Mouse (Mus musculus) liver, adult 10 weeks (tissue): Measurements from ENCODE around the gene Tmem135. TPM values are rescaled to one million over a fixed set of nuclear protein-coding genes. Genes with fewer than 3 reads are reported as not detected.

Source experiments
- polyA plus RNA-seq: library from polyadenylated mRNA; stranded (reverse); fragments of 350-450 nt; fragmentation: Illumina TruSeq; extraction: RNeasy Lipid Tissue Mini Kit (QIAGEN cat#74804); gene quantifications from one replicate; pipeline ENCODE4 v1.2.3, GENCODE M21; 2014; ENCODE audit warnings: low read depth, low replicate concordance

Gene Tmem135
- polyA plus RNA-seq: 114 TPM

DNA sequence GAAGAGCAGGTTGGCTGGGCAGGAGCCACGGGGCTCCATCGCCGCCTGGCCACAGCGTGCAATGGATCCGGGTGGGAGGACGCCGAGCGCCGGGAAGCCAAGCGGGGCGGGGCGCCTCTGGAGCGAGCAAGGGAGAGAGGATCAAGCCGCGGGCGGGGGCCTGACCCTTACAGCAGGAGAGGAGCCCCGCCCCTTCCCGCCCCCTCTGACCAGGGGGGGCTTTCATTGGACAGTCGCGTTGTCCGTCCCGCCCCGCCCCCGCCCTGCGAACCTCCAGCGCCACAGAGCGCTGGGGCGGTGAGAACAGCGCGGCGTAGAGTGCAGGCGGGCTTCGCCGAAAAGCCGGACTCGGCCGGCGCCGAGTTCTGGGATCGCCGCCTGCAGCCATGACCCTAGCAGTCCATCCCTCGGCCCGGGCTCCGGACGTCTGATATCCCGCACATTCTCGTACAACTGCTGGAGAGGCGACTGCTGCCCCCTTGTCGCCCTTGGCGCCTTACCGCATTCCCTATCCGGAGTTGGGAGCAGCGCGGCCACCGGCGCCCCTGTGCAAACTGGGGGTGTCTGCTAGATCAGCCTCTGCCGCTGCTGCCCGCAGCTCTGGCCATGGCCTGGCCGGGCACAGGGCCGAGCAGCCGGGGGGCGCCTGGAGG lies at the start of gene Tmem135, which contains the start of gene Fzd4:
Tmem135 (minus strand) TSS at position 142 of the 653 bp plus-strand sequence.
Fzd4 (plus strand) TSS at position 275 of the 653 bp plus-strand sequence.

Other genes starting within 250 kb of the Tmem135 start
- gene Fzd4, start 133 bp upstream of the Tmem135 start, polyA plus RNA-seq: 20.0 TPM
- 5.9 TPM for gene Prss23, start 123.0 kb upstream of the Tmem135 start, polyA plus RNA-seq
- gene Me3, start 228.2 kb upstream of the Tmem135 start, polyA plus RNA-seq: not detected